Mouse (Mus musculus) left cerebral cortex, postnatal 4 days (tissue): Measurements from ENCODE around the gene Scn7a. TPM values are rescaled to one million over a fixed set of nuclear protein-coding genes. Genes with fewer than 3 reads are reported as not detected.

Source experiments
- total RNA-seq, 2 experiments: library from RNA; stranded (reverse); gene quantifications; 2 replicates each; pipeline ENCODE4 v1.2.3; 2021

Gene Scn7a
- total RNA-seq, 2 experiments from 2014 or later: 0.16 to 0.24 TPM

Other genes with a start within 250 kb of the Scn7a start
- gene Scn9a, start 150.0 kb downstream of the Scn7a start, total RNA-seq: 10 to 100 TPM; 12.9 to 14.9 TPM